Mouse (Mus musculus): ENCODE data around the gene Pla2g10.

GRCm38 (mm10) chr16:13750626-13751025 is 19.8 kb upstream of the Pla2g10 start:
- TF ChIP-seq POLR2A (IDR thresholded peaks at IDR 0.05; ENCODE audit: borderline replicate concordance, control insufficient read depth, low read depth, low read length) (no peak), CTCF (IDR thresholded peaks at IDR 0.05; ENCODE audit: control insufficient read depth, insufficient read depth, low read length) (no peak)
